Mouse (Mus musculus): ENCODE measurements at regions not wholly inside any gene's neighbourhood (a gene's known extent, or its start where the extent isn't known, plus 50 kb on each side); places are given as distances from the start of the nearest gene placed in this dataset.

GRCm38 (mm10) chr14:105694969-105695368 lies 201.7 kb downstream of the Spry2 start:
- H3K9ac ChIP-seq (replicated peaks; ENCODE audit: low read depth, low read length): no peak overlapping the region
- no peaks in the 10 kb centered on the region for H3K4me1 ChIP-seq (ENCODE audit: control insufficient read depth, insufficient read depth, low read length)
- H3K36me3 ChIP-seq (ENCODE audit: control insufficient read depth, insufficient read depth, low read length): no peaks in the 10 kb centered on the region
- no peak overlapping the region for H3K4me3 ChIP-seq (ENCODE audit: low read depth, low read length)
- H3K9me3 ChIP-seq (ENCODE audit: control insufficient read depth, low read depth, low read length): no peaks in the 10 kb centered on the region
- H3K4me2 ChIP-seq (replicated peaks; ENCODE audit: low read depth, low read length): no peak overlapping the region
- no peak overlapping the region for H3K27ac ChIP-seq (ENCODE audit: low read length)
- no peak for ATAC-seq (ENCODE audit: insufficient number of reproducible peaks, insufficient read depth, low FRiP score, low read depth)
- H3K27me3 ChIP-seq (ENCODE audit: control insufficient read depth, insufficient read depth, low read length): no peaks in the 10 kb centered on the region

- H3K27ac ChIP-seq (ENCODE audit: low read length): no peak overlapping the region
- H3K4me1 ChIP-seq (ENCODE audit: control insufficient read depth, insufficient read depth, low read length): no peaks in the 10 kb centered on the region
- no peak overlapping the region for H3K4me2 ChIP-seq (replicated peaks; ENCODE audit: low read depth, low read length)
- no peaks in the 10 kb centered on the region for H3K9me3 ChIP-seq (ENCODE audit: control insufficient read depth, low read depth, low read length)
- no peaks in the 10 kb centered on the region for H3K36me3 ChIP-seq (ENCODE audit: control insufficient read depth, insufficient read depth, low read length)
- no peak for ATAC-seq (ENCODE audit: insufficient number of reproducible peaks, insufficient read depth, low FRiP score, low read depth)
- H3K4me3 ChIP-seq (ENCODE audit: low read depth, low read length): no peak overlapping the region
- H3K9ac ChIP-seq (replicated peaks; ENCODE audit: low read depth, low read length): no peak overlapping the region
- WGBS: 76% methylated on average over 4 of the region's 4 CpGs
- no peaks in the 10 kb centered on the region for H3K27me3 ChIP-seq (ENCODE audit: control insufficient read depth, insufficient read depth, low read length)
These were observed 202.9 kb downstream of the Spry2 start for GRCm38 (mm10) chr14:105693713-105694112.

- Histone ChIP-seq H3K27me3 (ENCODE audit: control insufficient read depth, insufficient read depth, low read length) (no peaks in the 10 kb centered on the region), H3K9me3 (ENCODE audit: control insufficient read depth, low read depth, low read length) (no peaks in the 10 kb centered on the region), H3K27ac (ENCODE audit: low read length) (no peak overlapping the region), H3K4me3 (ENCODE audit: low read depth, low read length) (no peak overlapping the region), H3K4me2 (replicated peaks; ENCODE audit: low read depth, low read length) (no peak overlapping the region), H3K9ac (replicated peaks; ENCODE audit: low read depth, low read length) (no peak overlapping the region), H3K36me3 (ENCODE audit: control insufficient read depth, insufficient read depth, low read length) (no peaks in the 10 kb centered on the region), H3K4me1 (ENCODE audit: control insufficient read depth, insufficient read depth, low read length) (no peaks in the 10 kb centered on the region)
- peak; percentile 82 for ATAC-seq (ENCODE audit: insufficient number of reproducible peaks, insufficient read depth, low FRiP score, low read depth)
- 45% methylated on average over 11 of the region's 11 CpGs for WGBS
These were observed 211.7 kb downstream of the Spry2 start for GRCm38 (mm10) chr14:105684826-105685465.

- H3K4me3 ChIP-seq (ENCODE audit: low read depth, low read length): no peak overlapping the region
- no peak overlapping the region for H3K4me2 ChIP-seq (replicated peaks; ENCODE audit: low read depth, low read length)
- no peaks in the 10 kb centered on the region for H3K4me1 ChIP-seq (ENCODE audit: control insufficient read depth, insufficient read depth, low read length)
- no peaks in the 10 kb centered on the region for H3K27me3 ChIP-seq (ENCODE audit: control insufficient read depth, insufficient read depth, low read length)
- WGBS: 72% methylated on average over 2 of the region's 2 CpGs
- no peaks in the 10 kb centered on the region for H3K36me3 ChIP-seq (ENCODE audit: control insufficient read depth, insufficient read depth, low read length)
- no peak overlapping the region for H3K9ac ChIP-seq (replicated peaks; ENCODE audit: low read depth, low read length)
- 0 out of 2 replicates have a peak, but pooled peaks have one; percentile 5 for ATAC-seq (ENCODE audit: insufficient number of reproducible peaks, insufficient read depth, low FRiP score, low read depth)
- no peak overlapping the region for H3K27ac ChIP-seq (ENCODE audit: low read length)
- no peaks in the 10 kb centered on the region for H3K9me3 ChIP-seq (ENCODE audit: control insufficient read depth, low read depth, low read length)
These were observed 212.3 kb downstream of the Spry2 start for GRCm38 (mm10) chr14:105684329-105684728.

- 26% methylated on average over 4 of the region's 4 CpGs for WGBS
These were observed 220.0 kb downstream of the Spry2 start for GRCm38 (mm10) chr14:105676646-105676930.

GRCm38 (mm10) chr14:105675801-105676645 lies 220.6 kb downstream of the Spry2 start:
- H3K9me3 ChIP-seq (ENCODE audit: control insufficient read depth, low read depth, low read length): no peaks in the 10 kb centered on the region
- H3K4me2 ChIP-seq (replicated peaks; ENCODE audit: low read depth, low read length): no peak overlapping the region
- ATAC-seq (ENCODE audit: insufficient number of reproducible peaks, insufficient read depth, low FRiP score, low read depth): no peak

More at GRCm38 (mm10) chr14:105676646-105676930, 220.0 kb downstream of the Spry2 start:
- no peaks in the 10 kb centered on the region for H3K27me3 ChIP-seq (ENCODE audit: control insufficient read depth, insufficient read depth, low read length)
- H3K9me3 ChIP-seq (ENCODE audit: control insufficient read depth, low read depth, low read length): no peaks in the 10 kb centered on the region
- H3K4me3 ChIP-seq (ENCODE audit: low read depth, low read length): no peak overlapping the region
- no peak for ATAC-seq (ENCODE audit: insufficient number of reproducible peaks, insufficient read depth, low FRiP score, low read depth)
- H3K4me1 ChIP-seq (ENCODE audit: control insufficient read depth, insufficient read depth, low read length): no peaks in the 10 kb centered on the region
- no peak overlapping the region for H3K9ac ChIP-seq (replicated peaks; ENCODE audit: low read depth, low read length)
- no peak overlapping the region for H3K4me2 ChIP-seq (replicated peaks; ENCODE audit: low read depth, low read length)
- no peak overlapping the region for H3K27ac ChIP-seq (ENCODE audit: low read length)
- no peaks in the 10 kb centered on the region for H3K36me3 ChIP-seq (ENCODE audit: control insufficient read depth, insufficient read depth, low read length)

GRCm38 (mm10) chr14:105675006-105675405 lies 221.6 kb downstream of the Spry2 start:
- no peak for ATAC-seq (ENCODE audit: insufficient number of reproducible peaks, insufficient read depth, low FRiP score, low read depth)
- no peaks in the 10 kb centered on the region for H3K9me3 ChIP-seq (ENCODE audit: control insufficient read depth, low read depth, low read length)
- H3K27me3 ChIP-seq (ENCODE audit: control insufficient read depth, insufficient read depth, low read length): no peaks in the 10 kb centered on the region
- H3K9ac ChIP-seq (replicated peaks; ENCODE audit: low read depth, low read length): no peak overlapping the region
- no peak overlapping the region for H3K4me3 ChIP-seq (ENCODE audit: low read depth, low read length)
- H3K27ac ChIP-seq (ENCODE audit: low read length): no peak overlapping the region
- no peaks in the 10 kb centered on the region for H3K36me3 ChIP-seq (ENCODE audit: control insufficient read depth, insufficient read depth, low read length)
- H3K4me2 ChIP-seq (replicated peaks; ENCODE audit: low read depth, low read length): no peak overlapping the region
- H3K4me1 ChIP-seq (ENCODE audit: control insufficient read depth, insufficient read depth, low read length): no peaks in the 10 kb centered on the region

More at GRCm38 (mm10) chr14:105675801-105676645, 220.6 kb downstream of the Spry2 start:
- Histone ChIP-seq H3K27ac (ENCODE audit: low read length) (no peak overlapping the region), H3K9ac (replicated peaks; ENCODE audit: low read depth, low read length) (no peak overlapping the region), H3K4me1 (ENCODE audit: control insufficient read depth, insufficient read depth, low read length) (no peaks in the 10 kb centered on the region), H3K27me3 (ENCODE audit: control insufficient read depth, insufficient read depth, low read length) (no peaks in the 10 kb centered on the region), H3K36me3 (ENCODE audit: control insufficient read depth, insufficient read depth, low read length) (no peaks in the 10 kb centered on the region), H3K4me3 (ENCODE audit: low read depth, low read length) (no peak overlapping the region)
- WGBS: 49% methylated on average over 13 of the region's 13 CpGs

GRCm38 (mm10) chr14:105668969-105669368 lies 227.7 kb downstream of the Spry2 start:
- Histone ChIP-seq H3K27me3 (ENCODE audit: control insufficient read depth, insufficient read depth, low read length) (no peaks in the 10 kb centered on the region), H3K27ac (ENCODE audit: low read length) (no peak overlapping the region), H3K4me2 (replicated peaks; ENCODE audit: low read depth, low read length) (no peak overlapping the region), H3K9me3 (ENCODE audit: control insufficient read depth, low read depth, low read length) (no peaks in the 10 kb centered on the region), H3K36me3 (ENCODE audit: control insufficient read depth, insufficient read depth, low read length) (no peaks in the 10 kb centered on the region), H3K4me1 (ENCODE audit: control insufficient read depth, insufficient read depth, low read length) (no peaks in the 10 kb centered on the region), H3K4me3 (ENCODE audit: low read depth, low read length) (no peak overlapping the region), H3K9ac (replicated peaks; ENCODE audit: low read depth, low read length) (no peak overlapping the region)
- 54% methylated on average over 11 of the region's 11 CpGs for WGBS
- ATAC-seq (ENCODE audit: insufficient number of reproducible peaks, insufficient read depth, low FRiP score, low read depth): no peak

All from stomach, embryonic 14.5 days (tissue).